Mouse (Mus musculus) MEL (cell line): ENCODE measurements around the gene Prox2. TPM values are rescaled to one million over a fixed set of nuclear protein-coding genes. Genes with fewer than 3 reads are reported as not detected.

Source experiments
- DNase-seq: peaks from one replicate; pipeline ENCODE4 v3.0.0; 2011; ENCODE audit warnings: low read depth, low spot score
- H3K27ac ChIP-seq: 2 replicates; pipeline ENCODE4 v1.5.1; 2012; ENCODE audit warnings: low read depth, mild to moderate bottlenecking, control low read depth, low read length, moderate library complexity; ENCODE audit not compliant: control insufficient read depth
- H3K27me3 ChIP-seq, 2 experiments: fragments of 150-350 bp in 1 of 2; sonication (generic) in 1 of 2; 2 replicates each; pipeline ENCODE4 v1.6.1; 2012; ENCODE audit warnings: low read length in 2 of 2, mild to moderate bottlenecking in 2 of 2, improper control_type of control experiment in 1 of 2, moderate library complexity in 1 of 2; ENCODE audit not compliant: insufficient read depth in 2 of 2, control insufficient read depth in 1 of 2
- H3K36me3 ChIP-seq, 2 experiments: 2 replicates each; pipeline ENCODE4 v1.6.1; 2012 to 2014; ENCODE audit warnings: low read length in 2 of 2, improper control_type of control experiment in 1 of 2, inconsistent platforms in 1 of 2, mild to moderate bottlenecking in 1 of 2; ENCODE audit not compliant: insufficient read depth in 2 of 2, control insufficient read depth in 1 of 2
- H3K4me1 ChIP-seq, 2 experiments: fragments of 150-350 bp in 1 of 2; sonication (generic) in 1 of 2; 2 replicates each; pipeline ENCODE4 v1.6.1; 2012; ENCODE audit warnings: low read length in 2 of 2, improper control_type of control experiment in 1 of 2, mild to moderate bottlenecking in 1 of 2; ENCODE audit not compliant: insufficient read depth in 2 of 2, control insufficient read depth in 1 of 2
- H3K4me3 ChIP-seq, 2 experiments: fragments of 150-350 bp in 1 of 2; sonication (generic) in 1 of 2; 2 replicates each; pipeline ENCODE4 v1.5.1; 2012; ENCODE audit warnings: low read depth in 2 of 2, low read length in 2 of 2, mild to moderate bottlenecking in 2 of 2, moderate library complexity in 2 of 2, control low read depth in 1 of 2, improper control_type of control experiment in 1 of 2; ENCODE audit not compliant: control insufficient read depth in 1 of 2, insufficient read depth in 1 of 2
- H3K79me2 ChIP-seq: 2 replicates; pipeline ENCODE4 v1.6.1; 2012; ENCODE audit warnings: mild to moderate bottlenecking, low read length, moderate library complexity; ENCODE audit not compliant: control insufficient read depth, poor library complexity, insufficient read depth
- H3K9ac ChIP-seq: 2 replicates; pipeline ENCODE4 v1.6.1; 2012; ENCODE audit warnings: low read depth, mild to moderate bottlenecking, control low read depth, low read length, moderate library complexity; ENCODE audit not compliant: control insufficient read depth, poor library complexity, severe bottlenecking
- H3K9me3 ChIP-seq: fragments of 150-350 bp; sonication (generic); replicated peaks from 2 replicates; pipeline ENCODE4 v1.6.1; 2012; ENCODE audit warnings: mild to moderate bottlenecking, low read length, improper control_type of control experiment, moderate library complexity; ENCODE audit not compliant: insufficient read depth
- CHD1 ChIP-seq: IDR thresholded peaks from 2 replicates; pipeline ENCODE4 v1.6.1; 2012; ENCODE audit warnings: low read depth, mild to moderate bottlenecking, inconsistent platforms, low read length, improper control_type of control experiment
- CTCF ChIP-seq, 3 experiments: IDR thresholded peaks in 2 of 3; conservative IDR thresholded peaks in 1 of 3; 2 replicates each; pipeline ENCODE4 v1.5.1; 2011 to 2012; ENCODE audit warnings: low read length in 3 of 3, low read depth in 2 of 3, mild to moderate bottlenecking in 2 of 3, improper control_type of control experiment in 1 of 3, inconsistent platforms in 1 of 3, mixed read lengths in 1 of 3, moderate library complexity in 1 of 3; ENCODE audit not compliant: control insufficient read depth in 1 of 3, insufficient read depth in 1 of 3, poor library complexity in 1 of 3, severe bottlenecking in 1 of 3
- E2F4 ChIP-seq: IDR thresholded peaks from 2 replicates; pipeline ENCODE4 v1.6.1; 2011; ENCODE audit warnings: low read depth, low read length, improper control_type of control experiment, borderline replicate concordance
- ETS1 ChIP-seq: IDR thresholded peaks from 2 replicates; pipeline ENCODE4 v1.6.1; 2012; ENCODE audit warnings: low read depth, mild to moderate bottlenecking, inconsistent platforms, low read length, improper control_type of control experiment, moderate library complexity
- GABPA ChIP-seq: IDR thresholded peaks from 2 replicates; pipeline ENCODE4 v1.6.1; 2012; ENCODE audit warnings: low read depth, mild to moderate bottlenecking, inconsistent platforms, low read length, improper control_type of control experiment, moderate library complexity
- KAT2A ChIP-seq: conservative IDR thresholded peaks from 2 replicates; pipeline ENCODE4 v1.6.1; 2012; ENCODE audit warnings: low read depth, low read length, improper control_type of control experiment, inconsistent platforms
- MAX ChIP-seq: IDR thresholded peaks from 2 replicates; pipeline ENCODE4 v1.6.1; 2011; ENCODE audit warnings: low read length, improper control_type of control experiment
- MEF2A ChIP-seq: IDR thresholded peaks from 2 replicates; pipeline ENCODE4 v1.6.1; 2014; ENCODE audit warnings: low read depth, mild to moderate bottlenecking, inconsistent platforms, low read length, improper control_type of control experiment; ENCODE audit not compliant: poor library complexity, insufficient replicate concordance, severe bottlenecking; ENCODE audit errors: extremely low read depth
- MYB ChIP-seq: IDR thresholded peaks from 2 replicates; pipeline ENCODE4 v1.6.1; 2011; ENCODE audit warnings: mild to moderate bottlenecking, low read depth, low read length, improper control_type of control experiment
- MYC ChIP-seq: IDR thresholded peaks from 2 replicates; pipeline ENCODE4 v1.6.1; 2011; ENCODE audit warnings: low read depth, mild to moderate bottlenecking, low read length, improper control_type of control experiment, moderate library complexity
- RAD21 ChIP-seq: IDR thresholded peaks from 2 replicates; pipeline ENCODE4 v1.6.1; 2011; ENCODE audit warnings: mild to moderate bottlenecking, low read depth, low read length, improper control_type of control experiment
- TAL1 ChIP-seq: IDR thresholded peaks from 2 replicates; pipeline ENCODE4 v1.6.1; 2012; ENCODE audit warnings: mild to moderate bottlenecking, inconsistent platforms, low read length, moderate library complexity, mixed read lengths
- TBP ChIP-seq: IDR thresholded peaks from 2 replicates; pipeline ENCODE4 v1.8.0; 2011; ENCODE audit warnings: low read depth, low read length, improper control_type of control experiment
- ZMIZ1 ChIP-seq: IDR thresholded peaks from 2 replicates; pipeline ENCODE4 v1.6.1; 2012; ENCODE audit warnings: low read depth, mild to moderate bottlenecking, inconsistent platforms, low read length, improper control_type of control experiment, moderate library complexity
- polyA plus RNA-seq, 2 experiments: library from polyadenylated mRNA; stranded (reverse) in 1 of 2; unstranded in 1 of 2; fragments of >175 nt in 1 of 2; fragments of >200 nt in 1 of 2; gene quantifications; 2 replicates each; pipeline versions ENCODE4 v1.2.1 to v1.2.4; 2012; ENCODE audit warnings: low replicate concordance in 2 of 2, low read depth in 1 of 2; ENCODE audit not compliant: insufficient read length in 2 of 2, insufficient read depth in 1 of 2, missing spikeins in 1 of 2
- total RNA-seq: library from RNA; depleted of rRNA; stranded (reverse); fragments of 300-350 nt; gene quantifications from 2 replicates; pipeline ENCODE4 v1.2.3, GENCODE M21; 2012

Prox2 gene
- total and polyA plus RNA-seq, 3 experiments, result 3.1 to 3.6 TPM; not detected in 1

- Histone ChIP-seq H3K4me1 (peaks cover 2 to 5% of the 10 kb centered on the region in 2 experiments), H3K9ac (no peak overlapping the region), H3K79me2 (no peaks in the 10 kb centered on the region), H3K27ac (no peak overlapping the region), H3K9me3 (no peaks in the 10 kb centered on the region), H3K27me3 (no peaks in the 10 kb centered on the region), H3K4me3 (no peak overlapping the region), H3K36me3 (no peaks in the 10 kb centered on the region; a peak in 1 of 4 replicates)
- no peak for DNase-seq
- no peak for TF ChIP-seq E2F4
- no peak for TF ChIP-seq TBP
- no peak for TF ChIP-seq MYC
Measured at GRCm38 (mm10) chr12:85101521-85102106, 8.9 kb downstream of the Prox2 start.

- no peak for TF ChIP-seq TAL1
- no peak for TF ChIP-seq GABPA
- no peak for TF ChIP-seq MYB
- TF ChIP-seq, all 39 proteins: peak for 0
- Histone ChIP-seq H3K79me2 (no peaks in the 10 kb centered on the region), H3K4me3 (no peak overlapping the region), H3K36me3 (no peaks in the 10 kb centered on the region; a peak in 1 of 4 replicates), H3K27ac (no peak overlapping the region), H3K9me3 (no peaks in the 10 kb centered on the region), H3K27me3 (no peaks in the 10 kb centered on the region), H3K4me1 (peaks cover 2 to 5% of the 10 kb centered on the region in 2 experiments), H3K9ac (no peak overlapping the region)
- no peak for DNase-seq
Measured at GRCm38 (mm10) chr12:85101001-85101400, 9.6 kb downstream of the Prox2 start.

- Histone ChIP-seq H3K4me3 (no peak overlapping the region), H3K9me3 (no peaks in the 10 kb centered on the region), H3K36me3 (peaks cover 0 to 6% of the 10 kb centered on the region in 2 experiments; a peak in 2 of 4 replicates), H3K27ac (no peak overlapping the region), H3K27me3 (no peaks in the 10 kb centered on the region), H3K79me2 (no peaks in the 10 kb centered on the region), H3K4me1 (peaks cover 2 to 18% of the 10 kb centered on the region in 2 experiments), H3K9ac (no peak overlapping the region)
- no peak for DNase-seq
- TF ChIP-seq MAX (no peak), CHD1 (no peak), MEF2A (no peak), KAT2A (no peak), RAD21 (no peak), ETS1 (no peak), ZMIZ1 (no peak), CTCF (IDR thresholded peaks at IDR 0.05 in 2 of 3, conservative IDR thresholded peaks at IDR 0.05 in 1 of 3; ENCODE audit: control insufficient read depth in 1 of 3, insufficient read depth in 1 of 3, low read depth in 2 of 3, low read length in 3 of 3, poor library complexity in 1 of 3, severe bottlenecking in 1 of 3) (no peak), E2F4 (no peak)
Measured at GRCm38 (mm10) chr12:85095859-85096258, 14.7 kb downstream of the Prox2 start.
